Mouse (Mus musculus): ENCODE data around the gene Cdkl4.
"Not testable (repeated sequence)": the region's sequence is repeated elsewhere in the genome, so short reads cannot be mapped to it uniquely, and the experiment has no call there.

Cdkl4 gene

GRCm38 (mm10) chr17:80562792-80563191, 14.8 kb downstream of the Cdkl4 start:
- DNase-seq, result no peak

- peak; percentile 82 for DNase-seq
Measured at GRCm38 (mm10) chr17:80560669-80561401, 16.8 kb downstream of the Cdkl4 start.

- no peak for DNase-seq
Measured at GRCm38 (mm10) chr17:80559745-80560144, 17.9 kb downstream of the Cdkl4 start.

- DNase-seq, result peak; percentile 52
Measured at GRCm38 (mm10) chr17:80559050-80559449, 18.6 kb downstream of the Cdkl4 start.

- DNase-seq, result no peak
Measured at GRCm38 (mm10) chr17:80558583-80558982, 19.0 kb downstream of the Cdkl4 start.

DNA sequence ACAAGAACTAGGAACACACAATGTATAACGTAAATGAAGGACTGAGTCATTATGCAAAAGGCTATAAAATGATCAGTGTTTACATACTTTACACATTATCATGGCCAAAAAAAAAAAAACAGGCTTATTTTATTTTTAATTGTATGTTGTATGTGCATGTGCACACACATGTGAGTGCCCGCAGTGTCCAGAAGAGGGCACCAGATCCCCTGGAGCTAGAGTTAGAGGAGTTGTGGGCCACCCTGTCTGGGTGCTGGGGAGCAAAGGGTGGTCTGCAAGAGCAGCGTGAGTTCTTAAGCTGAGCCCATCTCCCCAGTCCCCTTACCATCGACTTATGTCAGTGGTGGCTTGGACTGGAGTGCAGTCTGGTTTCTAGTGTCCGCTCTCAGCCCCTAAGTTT, 20.2 kb downstream of the Cdkl4 start:
- DNase-seq, result no peak

GRCm38 (mm10) chr17:80553318-80554270, 24.0 kb downstream of the Cdkl4 start:
- peak; percentile 74 for DNase-seq

DNA sequence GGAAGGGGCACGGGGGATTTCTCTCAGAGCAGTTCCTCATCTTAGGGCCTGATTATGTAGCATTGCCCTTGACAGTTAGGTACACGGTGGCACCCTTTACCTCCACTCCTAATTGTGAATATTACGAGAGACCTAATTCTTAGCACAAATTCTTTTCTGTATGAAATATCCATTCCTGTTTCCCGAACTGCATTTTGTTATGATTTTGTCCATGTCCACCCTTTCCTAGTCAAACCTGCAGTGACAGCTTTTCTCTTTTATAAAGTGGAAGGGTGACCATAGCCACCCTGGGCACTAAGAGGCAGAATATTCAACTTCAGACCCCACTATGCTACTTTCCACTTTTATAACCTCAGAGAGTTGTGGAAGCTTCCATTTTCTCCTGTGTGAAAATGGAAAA, 25.0 kb downstream of the Cdkl4 start:
- no peak for DNase-seq

DNA sequence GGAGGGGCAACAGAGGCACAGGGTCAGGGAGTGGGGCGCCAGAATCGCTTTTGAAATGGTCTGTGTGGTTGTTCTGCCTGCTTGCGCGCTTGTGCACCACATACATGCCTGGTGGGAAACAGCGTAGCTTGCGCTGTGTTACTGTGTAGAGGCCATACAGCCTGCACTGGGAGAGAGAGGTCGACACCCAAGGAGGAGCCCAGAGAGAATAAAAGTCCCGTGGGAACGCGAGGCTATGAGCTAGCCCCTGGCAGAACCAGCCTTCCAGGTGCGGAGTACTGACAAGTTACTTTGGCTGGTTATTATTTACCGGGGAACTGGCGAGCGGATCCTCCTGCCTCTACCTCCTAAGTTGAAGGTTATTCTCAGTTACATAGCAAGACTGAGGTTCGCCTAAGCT, 26.6 kb downstream of the Cdkl4 start:
- DNase-seq, result no peak

- no peak for DNase-seq
Measured at GRCm38 (mm10) chr17:80546846-80547245, 30.8 kb downstream of the Cdkl4 start.

DNA sequence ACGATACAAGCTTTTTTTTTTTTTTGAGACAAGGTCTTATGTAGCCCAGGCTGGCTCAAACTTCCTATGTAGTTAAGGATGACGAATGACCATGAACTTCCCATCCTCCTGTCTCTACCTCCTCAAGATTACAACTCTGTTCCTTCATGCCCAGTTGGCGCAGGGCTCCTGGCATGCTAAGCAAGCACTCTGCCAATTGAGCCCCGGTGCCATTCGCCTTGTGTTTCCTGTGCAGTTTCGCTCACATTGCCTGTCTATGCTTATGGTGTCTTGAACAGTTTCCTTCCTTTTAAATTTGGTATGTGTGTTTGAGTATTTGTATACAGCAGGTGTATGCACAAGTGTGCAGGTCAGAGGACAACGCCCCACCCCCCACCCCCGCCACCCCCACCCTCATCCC, 31.4 kb downstream of the Cdkl4 start:
- DNase-seq, result no peak

- no peak for DNase-seq
Measured at GRCm38 (mm10) chr17:80543646-80544045, 34.0 kb downstream of the Cdkl4 start.

- no peak for DNase-seq
Measured at GRCm38 (mm10) chr17:80537136-80537535, 40.5 kb downstream of the Cdkl4 start.

GRCm38 (mm10) chr17:80535633-80536032, 42.0 kb downstream of the Cdkl4 start:
- DNase-seq, result no peak

- not testable (repeated sequence) for DNase-seq
Measured at GRCm38 (mm10) chr17:80531351-80531750, 46.3 kb downstream of the Cdkl4 start.

DNA sequence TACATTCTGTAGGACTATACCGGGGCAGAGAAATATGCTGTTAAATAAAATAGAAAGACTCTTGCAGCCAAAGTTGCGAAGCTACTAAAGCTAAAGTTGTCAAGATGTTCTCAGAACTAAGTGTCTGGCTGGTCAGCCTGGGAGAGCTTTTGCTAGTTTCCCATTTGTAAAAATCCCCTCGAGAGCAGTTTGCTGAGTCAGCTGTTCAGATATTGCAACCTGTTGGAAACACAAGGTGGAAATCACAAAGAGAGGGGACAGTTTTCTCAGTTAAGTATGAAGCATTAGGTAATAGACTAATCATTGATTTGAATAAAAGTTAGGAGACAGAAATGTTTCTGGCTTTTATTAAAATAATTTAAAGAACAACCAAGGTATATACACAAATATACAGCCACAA, 54.4 kb downstream of the Cdkl4 start:
- no peak for DNase-seq

GRCm38 (mm10) chr17:80522229-80522556, 55.4 kb downstream of the Cdkl4 start:
- peak; percentile 22 for DNase-seq

- no peak for DNase-seq
Measured at GRCm38 (mm10) chr17:80521521-80522228, 55.9 kb downstream of the Cdkl4 start.

DNA sequence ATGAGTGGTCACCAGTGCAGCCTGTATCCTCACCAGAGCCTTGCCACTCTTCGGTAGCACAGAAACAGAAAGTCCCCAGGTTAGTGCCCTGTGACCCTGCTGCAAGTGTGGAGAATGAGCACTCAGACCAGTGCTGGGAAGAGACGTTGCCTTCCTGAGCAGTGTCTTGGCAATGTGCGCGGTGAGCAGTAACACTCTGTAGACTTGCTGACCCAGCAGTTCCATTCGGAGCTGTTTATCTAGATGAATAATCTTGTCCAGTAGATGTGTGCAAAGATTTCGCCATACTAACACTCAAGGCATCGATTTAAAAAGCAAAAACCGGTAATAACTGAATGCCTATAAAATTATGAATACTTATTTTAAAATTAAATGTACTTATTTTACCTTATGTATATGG, 57.1 kb downstream of the Cdkl4 start:
- no peak for DNase-seq

DNA sequence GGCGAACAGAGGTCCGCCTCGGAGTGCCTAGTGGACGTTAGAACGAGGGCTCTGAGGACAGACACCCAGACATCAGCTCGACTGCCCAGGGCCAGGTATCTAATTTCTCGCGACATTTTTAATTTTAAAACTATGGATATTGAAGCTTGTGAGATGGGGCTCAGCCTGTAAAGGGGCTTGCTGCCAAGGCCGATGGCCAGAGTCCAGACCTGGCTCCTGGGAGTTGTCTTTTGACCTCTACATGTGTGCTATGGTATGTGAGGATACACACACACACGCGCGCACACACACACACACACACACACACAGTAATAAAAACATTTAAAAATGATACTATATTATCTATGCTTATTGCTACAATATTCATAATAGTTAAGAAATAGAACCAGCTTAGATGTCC, 58.8 kb downstream of the Cdkl4 start:
- no peak for DNase-seq

- no peak for DNase-seq
Measured at GRCm38 (mm10) chr17:80517244-80517643, 60.4 kb downstream of the Cdkl4 start.

- no peak for DNase-seq
Measured at GRCm38 (mm10) chr17:80515956-80516355, 61.7 kb downstream of the Cdkl4 start.

GRCm38 (mm10) chr17:80515513-80515912, 62.1 kb downstream of the Cdkl4 start:
- DNase-seq, result no peak

DNA sequence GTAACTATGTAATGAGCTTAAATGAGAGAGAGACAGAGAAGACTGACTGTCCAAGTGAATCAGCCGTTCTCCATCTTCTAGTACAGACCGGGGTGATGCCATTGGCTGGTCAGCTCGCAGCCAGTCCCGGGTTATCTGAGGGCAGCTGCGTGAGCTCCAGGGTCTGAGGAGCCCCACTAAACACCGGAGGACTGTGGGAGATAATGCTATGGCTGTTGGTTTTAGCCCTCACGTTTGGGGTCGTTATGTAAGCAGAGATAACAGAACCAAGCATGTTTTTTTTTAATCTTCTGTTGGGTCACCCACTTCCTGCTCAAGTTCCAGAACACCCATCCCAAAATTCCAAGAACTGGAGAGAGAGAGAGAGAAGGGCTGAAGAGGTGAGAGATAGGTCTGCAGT, 63.8 kb downstream of the Cdkl4 start:
- DNase-seq, result no peak

Measured in thymus, postnatal 25 days (tissue).